Mouse (Mus musculus) kidney, adult 2 months (tissue): ENCODE results near the gene Vav3.

Experiments
- CTCF ChIP-seq: fragments of 200-500 bp; conservative IDR thresholded peaks from 2 replicates; pipeline ENCODE4 v1.5.1; 2011; ENCODE audit warnings: low read depth, mild to moderate bottlenecking, control low read depth, low read length, moderate library complexity, mixed read lengths; ENCODE audit not compliant: insufficient read depth, insufficient read length
- POLR2A ChIP-seq: fragments of 200-500 bp; IDR thresholded peaks from one replicate; pipeline ENCODE4 v1.6.1; 2011; ENCODE audit warnings: low read depth, low read length, control low read depth

- no peak for TF ChIP-seq CTCF
- TF ChIP-seq POLR2A: no peak
These were observed 21.4 kb downstream of the Vav3 start for GRCm38 (mm10) chr3:109361882-109362281.
